Mouse (Mus musculus) cerebellum, adult 8-10 months (tissue): ENCODE results near the gene Il13ra1.

Source experiments
- DNase-seq: peaks from one replicate; pipeline ENCODE4 v3.0.0; 2022

Il13ra1 gene

GRCm38 (mm10) chrX:36195736-36196525 lies 84.0 kb downstream of the Il13ra1 start, which contains the start of gene Zcchc12:
Zcchc12 (plus strand) TSS chrX:36195904.
- DNase-seq, result no peak

- DNase-seq, result no peak
Observed at GRCm38 (mm10) chrX:36209554-36209953, 97.6 kb downstream of the Il13ra1 start.

DNA sequence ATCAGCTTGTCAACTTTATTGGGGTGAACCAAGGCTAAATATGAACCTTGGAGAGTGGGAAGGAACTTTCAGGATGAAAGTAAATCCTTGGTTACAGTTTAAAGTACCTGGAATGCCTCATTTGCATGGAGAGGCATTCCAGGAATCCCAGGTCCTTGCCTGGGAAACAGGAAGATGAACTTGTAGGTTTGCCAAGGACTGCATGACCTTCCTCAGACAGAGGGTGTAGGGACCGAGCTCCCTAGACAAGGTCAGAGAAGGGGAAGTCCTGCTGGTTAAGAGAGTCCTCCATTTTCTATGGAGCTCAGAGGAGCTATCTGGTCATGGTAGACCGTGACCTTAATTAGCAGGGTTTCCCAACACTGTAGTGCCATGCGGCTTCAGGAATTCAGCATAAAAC lies 99.3 kb downstream of the Il13ra1 start:
- DNase-seq, result no peak
